Mouse (Mus musculus) heart, embryonic 10.5 days (tissue): Measurements from ENCODE around the gene Utp18. TPM values are rescaled to one million over a fixed set of nuclear protein-coding genes. Genes with fewer than 3 reads are reported as not detected.

Experiments
- DNase-seq: peaks from one replicate; pipeline ENCODE4 v3.0.0-alpha.2; 2017; ENCODE audit warnings: low spot score
- H3K27ac ChIP-seq: fragments of 300-500 bp; sonication (generic); 2 replicates; pipeline ENCODE4 v1.5.1; 2016; ENCODE audit warnings: mild to moderate bottlenecking
- H3K27me3 ChIP-seq: fragments of 300-500 bp; sonication (generic); 2 replicates; pipeline ENCODE4 v1.6.1; 2016; ENCODE audit warnings: mild to moderate bottlenecking; ENCODE audit not compliant: poor library complexity, insufficient read depth, severe bottlenecking
- H3K36me3 ChIP-seq: fragments of 300-500 bp; sonication (generic); 2 replicates; pipeline ENCODE4 v1.6.1; 2016; ENCODE audit warnings: mild to moderate bottlenecking, moderate library complexity
- H3K4me1 ChIP-seq: fragments of 300-500 bp; sonication (generic); 2 replicates; pipeline ENCODE4 v1.6.1; 2016; ENCODE audit warnings: mild to moderate bottlenecking
- H3K4me3 ChIP-seq: fragments of 300-500 bp; sonication (generic); 2 replicates; pipeline ENCODE4 v1.5.1; 2016; ENCODE audit warnings: mild to moderate bottlenecking, moderate library complexity
- H3K9me3 ChIP-seq: fragments of 300-500 bp; sonication (generic); 2 replicates; pipeline ENCODE4 v1.6.1; 2016; ENCODE audit warnings: mild to moderate bottlenecking, moderate library complexity
- WGBS: fragments of 180-500 bp; shearing (Covaris S2); methylation state at CpG from one replicate; pipeline ENCODE4 v1.1.7; 2016; 5-methylcytosine and 5-hydroxymethylcytosine counted together
- polyA plus RNA-seq: library from polyadenylated mRNA; unstranded; fragments of >200 nt; fragmentation: Nextera tagmentation; extraction: Ambion mirVana; gene quantifications from 2 replicates; pipeline ENCODE4 v1.2.1, GENCODE M21; 2016

Utp18 gene
- polyA plus RNA-seq, 1 experiment from 2014 or later, result 33.8 TPM

DNA sequence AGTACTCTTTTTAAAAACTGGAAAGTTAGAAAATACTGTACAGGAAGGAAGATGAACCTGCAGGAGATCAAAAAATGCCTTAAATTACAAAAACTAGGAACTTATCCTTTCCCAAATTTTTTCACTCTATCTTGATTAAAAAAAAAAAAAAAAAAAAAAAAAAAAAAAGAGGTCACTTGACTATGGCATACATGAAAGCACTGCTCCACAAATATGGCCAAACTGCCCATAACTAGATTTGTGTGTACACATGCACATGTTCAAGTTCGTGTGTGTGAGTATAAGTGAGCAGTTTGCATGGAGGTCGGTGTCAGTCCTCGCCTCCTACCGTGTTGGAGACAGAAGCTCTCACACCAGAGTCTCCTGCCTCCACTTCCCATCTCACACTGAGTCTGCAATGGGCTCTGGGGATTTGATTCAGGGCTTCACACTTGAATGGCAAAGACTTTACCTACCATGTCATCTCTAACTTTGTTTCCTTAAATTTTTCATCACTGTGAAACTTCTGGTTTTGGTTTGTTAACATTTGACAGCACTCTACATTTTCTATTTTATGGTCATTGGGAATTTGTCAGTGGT lies 23.4 kb downstream of the Utp18 start:
- H3K36me3 ChIP-seq, result peaks cover 54% of the 10 kb centered on the region

GRCm38 (mm10) chr11:93861193-93861592 lies 24.4 kb downstream of the Utp18 start:
- Histone ChIP-seq H3K4me1 (no peaks in the 10 kb centered on the region), H3K4me3 (no peak overlapping the region), H3K36me3 (peaks cover 44% of the 10 kb centered on the region), H3K9me3 (no peaks in the 10 kb centered on the region), H3K27me3 (no peaks in the 10 kb centered on the region), H3K27ac (no peak overlapping the region)
- 93% methylated on average over 2 of the region's 2 CpGs for WGBS
- DNase-seq, result no peak

More for the DNA sequence above, 23.4 kb downstream of the Utp18 start:
- Histone ChIP-seq H3K9me3 (no peaks in the 10 kb centered on the region), H3K4me1 (no peaks in the 10 kb centered on the region), H3K4me3 (no peak overlapping the region), H3K27me3 (no peaks in the 10 kb centered on the region), H3K27ac (no peak overlapping the region)
- WGBS, result 95% methylated on average over 4 of the region's 4 CpGs
- DNase-seq, result no peak

DNA sequence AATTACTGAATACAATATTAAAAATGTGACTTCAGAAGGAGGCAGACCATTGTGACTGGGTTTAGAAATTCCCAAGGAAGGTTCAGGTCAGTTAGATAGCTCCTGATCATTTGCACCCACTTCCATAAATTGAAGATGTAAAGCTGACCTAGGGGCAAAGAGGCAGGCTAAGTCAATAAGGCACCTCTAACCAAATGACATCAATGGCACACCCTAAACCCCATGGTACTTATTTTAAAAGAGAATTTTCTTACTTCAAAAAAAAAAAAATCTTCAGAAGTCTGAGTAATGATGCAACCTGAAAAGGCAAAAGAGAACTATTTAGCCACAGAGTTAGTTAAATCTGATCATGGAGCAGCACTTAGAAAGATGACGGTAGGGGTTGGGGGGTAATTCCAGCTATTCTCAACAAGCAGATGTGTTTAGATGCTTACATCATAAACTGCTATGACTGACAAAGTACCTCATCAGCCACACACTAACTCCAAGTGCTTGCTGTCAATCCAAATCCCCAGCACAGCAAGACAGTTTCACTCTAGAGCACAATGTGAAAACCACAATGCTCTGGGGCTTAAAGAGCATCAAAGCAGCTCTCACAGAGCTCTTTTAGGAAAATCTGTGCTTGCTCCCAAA lies 24.9 kb downstream of the Utp18 start:
- 94% methylated on average over 1 of the region's 1 CpGs for WGBS
- Histone ChIP-seq H3K4me1 (no peaks in the 10 kb centered on the region), H3K27me3 (no peaks in the 10 kb centered on the region), H3K9me3 (no peaks in the 10 kb centered on the region), H3K27ac (no peak overlapping the region), H3K36me3 (peaks cover 39% of the 10 kb centered on the region), H3K4me3 (no peak overlapping the region)
- DNase-seq, result no peak

- 8% methylated on average over 6 of the region's 6 CpGs for WGBS
- H3K4me1 ChIP-seq, result no peaks in the 10 kb centered on the region
- no peaks in the 10 kb centered on the region for H3K27me3 ChIP-seq
- no peak overlapping the region for H3K4me3 ChIP-seq
- H3K36me3 ChIP-seq, result peaks cover 14% of the 10 kb centered on the region
- H3K27ac ChIP-seq, result no peak overlapping the region
- DNase-seq, result peak; percentile 80
- no peaks in the 10 kb centered on the region for H3K9me3 ChIP-seq
Measured at GRCm38 (mm10) chr11:93856284-93856955, 29.1 kb downstream of the Utp18 start.

DNA sequence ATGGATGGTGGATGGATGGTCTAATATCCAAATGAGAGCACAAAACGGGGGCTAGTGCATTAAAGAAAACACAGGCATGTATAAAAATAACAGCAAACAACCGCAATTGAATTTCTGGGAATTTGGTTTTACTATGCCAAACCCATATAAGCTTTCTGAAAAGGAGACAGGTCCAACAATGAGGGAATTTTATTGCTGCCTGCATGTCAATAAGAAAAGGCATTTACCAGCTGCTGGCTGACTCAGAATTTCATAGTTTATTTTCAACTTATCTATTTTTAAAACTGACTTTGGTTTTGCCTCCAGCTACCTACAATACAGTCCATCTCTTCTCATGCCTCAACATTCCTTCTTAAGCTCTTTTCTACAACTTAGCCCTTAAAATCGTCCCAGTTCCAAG lies 33.0 kb downstream of the Utp18 start:
- Histone ChIP-seq H3K27me3 (no peaks in the 10 kb centered on the region), H3K36me3 (no peaks in the 10 kb centered on the region), H3K4me3 (no peak overlapping the region), H3K4me1 (no peaks in the 10 kb centered on the region), H3K27ac (no peak overlapping the region), H3K9me3 (no peaks in the 10 kb centered on the region)
- DNase-seq, result no peak
- WGBS, result 75% methylated on average over 3 of the region's 3 CpGs

DNA sequence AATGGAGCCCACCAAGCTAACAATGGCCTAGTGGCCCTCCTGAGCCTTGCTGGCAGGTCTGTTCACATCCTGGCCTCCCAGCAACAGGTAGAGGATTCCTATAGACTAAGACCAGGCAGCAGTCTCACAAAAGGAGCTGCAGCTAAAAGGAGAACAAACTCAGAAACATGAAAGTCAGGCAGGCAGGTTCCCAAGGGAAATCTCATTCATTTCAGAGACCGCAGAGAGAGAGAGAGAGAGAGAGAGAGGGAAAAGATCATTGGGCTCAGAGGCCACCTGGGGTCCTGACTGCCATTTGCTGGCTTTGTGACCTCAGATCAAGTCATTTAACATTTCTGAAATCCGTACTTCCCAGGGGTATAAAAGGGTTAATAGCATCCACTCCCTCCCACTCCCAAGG lies 38.2 kb downstream of the Utp18 start:
- H3K36me3 ChIP-seq, result no peaks in the 10 kb centered on the region
- 30% methylated on average over 2 of the region's 2 CpGs for WGBS
- H3K27me3 ChIP-seq, result no peaks in the 10 kb centered on the region
- H3K27ac ChIP-seq, result no peak overlapping the region
- no peak for DNase-seq
- no peaks in the 10 kb centered on the region for H3K4me1 ChIP-seq
- no peak overlapping the region for H3K4me3 ChIP-seq
- H3K9me3 ChIP-seq, result no peaks in the 10 kb centered on the region

DNA sequence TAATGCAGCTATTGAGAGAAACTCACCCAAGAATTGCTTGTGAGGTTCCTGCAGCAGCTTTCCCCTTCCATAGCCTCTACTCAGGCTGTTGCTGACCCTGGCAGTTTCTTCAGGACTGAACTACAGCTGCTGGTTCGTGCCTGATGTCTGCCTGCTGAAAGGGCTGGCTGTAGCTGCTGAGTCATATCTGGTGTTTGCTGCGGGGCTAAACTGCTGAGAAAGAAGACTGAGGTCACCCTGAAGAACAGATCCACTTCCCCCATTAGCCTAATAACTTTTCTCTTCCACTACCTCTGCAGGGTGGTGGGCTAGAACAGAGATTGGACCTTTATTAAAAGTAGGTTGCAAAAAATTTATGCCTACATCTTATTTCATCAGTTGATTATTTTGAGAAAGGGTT lies 49.8 kb downstream of the Utp18 start:
- no peaks in the 10 kb centered on the region for H3K36me3 ChIP-seq
- no peaks in the 10 kb centered on the region for H3K27me3 ChIP-seq
- H3K4me1 ChIP-seq, result no peaks in the 10 kb centered on the region
- H3K4me3 ChIP-seq, result no peak overlapping the region
- H3K9me3 ChIP-seq, result no peaks in the 10 kb centered on the region
- WGBS, result 31% methylated on average over 2 of the region's 2 CpGs
- no peak overlapping the region for H3K27ac ChIP-seq
- DNase-seq, result no peak

- Histone ChIP-seq H3K4me1 (no peaks in the 10 kb centered on the region), H3K9me3 (no peaks in the 10 kb centered on the region), H3K4me3 (no peak overlapping the region), H3K27ac (no peak overlapping the region), H3K36me3 (no peaks in the 10 kb centered on the region), H3K27me3 (no peaks in the 10 kb centered on the region)
- no peak for DNase-seq
- WGBS, result 91% methylated on average over 8 of the region's 8 CpGs
Measured at GRCm38 (mm10) chr11:93829971-93830370, 55.6 kb downstream of the Utp18 start.

DNA sequence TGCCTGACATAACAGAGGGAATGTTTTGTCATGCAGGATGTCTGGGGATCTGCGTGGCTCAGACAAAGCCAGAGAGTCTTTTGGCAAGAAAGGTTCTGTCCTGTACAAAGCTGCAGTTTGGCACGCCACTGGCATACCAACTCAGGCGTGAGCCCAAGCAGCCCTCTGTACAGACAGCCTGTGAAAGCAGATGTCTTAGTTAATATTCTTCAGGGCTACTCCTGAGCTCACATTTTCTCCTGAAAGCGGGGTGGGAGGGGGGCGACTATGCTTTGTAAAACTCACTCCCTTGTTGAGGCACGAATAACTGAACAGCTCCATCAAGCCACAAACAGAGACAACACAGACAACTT lies 56.3 kb downstream of the Utp18 start:
- DNase-seq, result no peak
- H3K27me3 ChIP-seq, result no peaks in the 10 kb centered on the region
- 77% methylated on average over 6 of the region's 6 CpGs for WGBS
- H3K4me1 ChIP-seq, result no peaks in the 10 kb centered on the region
- no peak overlapping the region for H3K27ac ChIP-seq
- H3K9me3 ChIP-seq, result no peaks in the 10 kb centered on the region
- no peak overlapping the region for H3K4me3 ChIP-seq
- no peaks in the 10 kb centered on the region for H3K36me3 ChIP-seq

- H3K9me3 ChIP-seq, result no peaks in the 10 kb centered on the region
- H3K4me3 ChIP-seq, result no peak overlapping the region
- no peaks in the 10 kb centered on the region for H3K36me3 ChIP-seq
- no peaks in the 10 kb centered on the region for H3K27me3 ChIP-seq
- no peak overlapping the region for H3K27ac ChIP-seq
- WGBS, result 78% methylated on average over 14 of the region's 14 CpGs
- H3K4me1 ChIP-seq, result no peaks in the 10 kb centered on the region
- DNase-seq, result no peak
Measured at GRCm38 (mm10) chr11:93828619-93829326, 56.8 kb downstream of the Utp18 start.

- no peak overlapping the region for H3K4me3 ChIP-seq
- 70% methylated on average over 2 of the region's 2 CpGs for WGBS
- no peak overlapping the region for H3K27ac ChIP-seq
- no peaks in the 10 kb centered on the region for H3K27me3 ChIP-seq
- no peak for DNase-seq
- H3K9me3 ChIP-seq, result no peaks in the 10 kb centered on the region
- no peaks in the 10 kb centered on the region for H3K36me3 ChIP-seq
- peaks cover 11% of the 10 kb centered on the region; the same call in 1 of the 2 replicates for H3K4me1 ChIP-seq
Measured at GRCm38 (mm10) chr11:93822261-93822660, 63.3 kb downstream of the Utp18 start.

- no peak overlapping the region for H3K4me3 ChIP-seq
- H3K4me1 ChIP-seq, result peaks cover 11% of the 10 kb centered on the region; the same call in 1 of the 2 replicates
- no peaks in the 10 kb centered on the region for H3K9me3 ChIP-seq
- H3K27me3 ChIP-seq, result no peaks in the 10 kb centered on the region
- H3K36me3 ChIP-seq, result no peaks in the 10 kb centered on the region
- no peak overlapping the region for H3K27ac ChIP-seq
- no peak for DNase-seq
- 52% methylated on average over 2 of the region's 2 CpGs for WGBS
Measured at GRCm38 (mm10) chr11:93821533-93821932, 64.0 kb downstream of the Utp18 start.
